Mouse (Mus musculus) spleen, adult 2 months (tissue): ENCODE data around the gene Naf1.

Experiments used
- CTCF ChIP-seq: fragments of 200-500 bp; IDR thresholded peaks from 2 replicates; pipeline ENCODE4 v1.5.1; 2011; ENCODE audit warnings: mild to moderate bottlenecking, inconsistent platforms; ENCODE audit not compliant: insufficient read depth, insufficient read length, insufficient replicate concordance; ENCODE audit errors: extremely low read depth
- POLR2A ChIP-seq: fragments of 200-500 bp; IDR thresholded peaks from 2 replicates; pipeline ENCODE4 v1.6.1; 2011; ENCODE audit warnings: low read depth, low read length, inconsistent platforms

DNA sequence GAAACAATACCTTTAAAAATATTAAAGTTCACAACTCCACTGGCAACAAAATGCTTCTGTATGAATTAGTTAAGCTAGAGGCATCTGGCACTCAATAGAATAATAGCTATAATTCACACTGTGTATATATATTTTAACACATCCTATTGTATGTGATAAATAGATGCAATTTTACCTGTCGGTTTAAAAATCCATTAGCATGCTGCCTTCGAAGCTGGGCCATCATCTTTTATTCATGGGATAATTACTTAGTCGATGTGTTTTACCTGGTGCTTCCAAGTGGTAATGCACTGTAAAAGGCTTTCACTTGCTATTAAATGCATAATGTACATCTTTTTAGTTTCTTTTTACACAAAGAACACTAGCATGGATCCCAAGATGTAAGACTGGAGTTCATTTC lies 76.2 kb downstream of the Naf1 start:
- no peak for TF ChIP-seq CTCF
- TF ChIP-seq POLR2A = no peak
